Mouse (Mus musculus) embryonic fibroblast, embryonic 13.5 days (primary cell): Measurements from ENCODE around the gene Rab40c. TPM values are rescaled to one million over a fixed set of nuclear protein-coding genes. Genes with fewer than 3 reads are reported as not detected.

Experiments
- H3K27ac ChIP-seq: 2 replicates; pipeline ENCODE4 v1.5.1; 2012; ENCODE audit warnings: low read length, control low read depth, inconsistent platforms; ENCODE audit not compliant: insufficient read depth
- H3K4me1 ChIP-seq: 2 replicates; pipeline ENCODE4 v1.6.1; 2011; ENCODE audit warnings: low read length; ENCODE audit not compliant: control insufficient read depth, insufficient read depth
- H3K4me3 ChIP-seq: 2 replicates; pipeline ENCODE4 v1.5.1; 2011; ENCODE audit warnings: mild to moderate bottlenecking, control low read depth, low read length; ENCODE audit not compliant: insufficient read depth
- CTCF ChIP-seq: IDR thresholded peaks from 2 replicates; pipeline ENCODE4 v1.5.1; 2011; ENCODE audit warnings: mild to moderate bottlenecking, control low read depth, low read length, moderate library complexity, borderline replicate concordance; ENCODE audit not compliant: insufficient read depth
- POLR2A ChIP-seq: IDR thresholded peaks from 2 replicates; pipeline ENCODE4 v1.6.1; 2011; ENCODE audit warnings: low read depth, mild to moderate bottlenecking, control low read depth, low read length, moderate library complexity
- polyA plus RNA-seq: library from polyadenylated mRNA; stranded (reverse); fragments of >200 nt; gene quantifications from 2 replicates; pipeline ENCODE4 v1.2.4, GENCODE M21; 2011; ENCODE audit warnings: low read depth; ENCODE audit not compliant: missing spikeins, insufficient read length

Rab40c gene
- polyA plus RNA-seq, 1 experiment = 21.5 TPM

DNA sequence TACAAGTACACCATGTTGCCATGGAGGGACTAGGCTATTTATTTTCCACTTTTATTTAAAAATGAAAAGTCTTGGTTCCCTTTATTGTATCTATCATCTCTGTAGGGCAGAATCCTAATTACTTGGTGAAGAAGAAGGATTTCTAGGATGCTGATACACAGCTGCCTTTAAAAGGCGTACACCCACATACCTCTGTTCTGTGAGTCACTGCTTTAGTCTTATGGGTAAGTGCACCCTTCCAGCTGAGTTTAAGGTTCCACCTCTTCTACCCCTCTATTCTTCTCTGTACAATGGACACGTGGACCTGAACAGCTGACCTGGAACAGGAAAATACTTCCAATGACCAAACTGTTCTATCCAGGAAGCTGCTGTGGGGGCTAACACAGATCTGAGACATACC, 11.9 kb downstream of the Rab40c start:
- no peak for TF ChIP-seq CTCF
- TF ChIP-seq POLR2A = no peak
- H3K27ac ChIP-seq = no peak overlapping the region
- H3K4me1 ChIP-seq = 0 out of 2 replicates have a peak, but pooled peaks cover 4% of the 10 kb centered on the region

DNA sequence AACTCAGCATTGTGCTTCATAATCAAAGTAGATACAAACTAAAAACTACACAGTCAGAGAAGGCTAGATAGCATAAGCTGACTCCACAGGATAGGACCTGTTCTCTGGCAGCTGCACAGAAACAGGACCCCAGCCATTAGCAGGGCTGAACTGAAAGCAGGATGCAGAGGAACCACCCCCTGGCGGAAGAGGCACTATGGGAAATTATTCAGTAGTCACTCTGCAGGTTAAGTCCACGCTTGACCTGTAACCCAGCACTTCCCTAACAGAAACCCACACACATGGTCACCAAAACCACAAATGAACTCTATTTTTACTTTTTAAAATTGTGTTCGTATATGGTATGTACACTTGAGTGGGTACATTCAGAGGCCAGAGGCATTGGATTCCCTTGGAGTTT, 16.5 kb downstream of the Rab40c start:
- Histone ChIP-seq H3K4me3 (no peak overlapping the region), H3K27ac (no peak overlapping the region), H3K4me1 (0 out of 2 replicates have a peak, but pooled peaks cover 3% of the 10 kb centered on the region)
- TF ChIP-seq CTCF (no peak), POLR2A (no peak)

More for the DNA sequence above, 11.9 kb downstream of the Rab40c start:
- H3K4me3 ChIP-seq = no peak overlapping the region

DNA sequence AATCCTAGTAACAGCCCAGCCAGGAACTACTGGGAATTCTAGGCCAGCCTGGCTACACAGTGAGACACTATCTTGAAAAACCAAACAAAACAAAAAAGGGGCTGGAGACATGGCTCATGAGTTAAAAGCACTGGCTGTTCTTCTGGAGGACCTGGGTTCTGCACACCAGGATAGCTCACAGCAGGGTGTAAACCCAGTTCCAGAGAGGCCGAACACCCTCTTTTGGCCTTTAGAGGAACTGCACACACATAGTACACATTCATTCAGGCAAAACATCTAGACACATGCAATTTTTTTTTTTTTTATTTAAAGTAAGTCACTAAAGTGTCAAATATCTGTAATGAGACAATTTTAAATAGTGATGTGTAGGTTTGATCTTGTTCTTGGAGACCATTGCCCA, 19.3 kb downstream of the Rab40c start:
- Histone ChIP-seq H3K27ac (no peak overlapping the region), H3K4me1 (no peaks in the 10 kb centered on the region), H3K4me3 (no peak overlapping the region)
- no peak for TF ChIP-seq POLR2A

DNA sequence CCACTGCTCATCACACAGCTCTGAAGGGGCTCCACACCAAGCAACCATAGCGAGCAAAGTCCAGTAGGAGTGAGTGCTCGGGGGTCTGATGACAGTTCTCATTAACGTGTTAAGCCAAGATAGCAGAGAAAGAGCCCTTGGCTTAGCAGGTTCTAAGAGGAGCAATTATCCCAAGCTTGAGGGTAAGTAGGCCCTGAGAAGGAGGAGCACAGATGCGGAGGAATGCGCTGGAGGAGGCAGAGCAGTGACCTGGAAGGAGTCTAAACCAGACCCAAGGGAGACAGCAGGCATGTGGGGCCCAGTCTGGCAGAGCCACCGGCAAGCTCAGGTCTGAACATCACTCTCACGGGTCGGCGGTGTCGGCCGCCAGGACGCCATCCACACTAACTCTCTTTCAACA, 23.6 kb downstream of the Rab40c start:
- Histone ChIP-seq H3K4me1 (no peaks in the 10 kb centered on the region), H3K4me3 (no peak overlapping the region), H3K27ac (no peak overlapping the region)
- TF ChIP-seq POLR2A (no peak), CTCF (no peak)

DNA sequence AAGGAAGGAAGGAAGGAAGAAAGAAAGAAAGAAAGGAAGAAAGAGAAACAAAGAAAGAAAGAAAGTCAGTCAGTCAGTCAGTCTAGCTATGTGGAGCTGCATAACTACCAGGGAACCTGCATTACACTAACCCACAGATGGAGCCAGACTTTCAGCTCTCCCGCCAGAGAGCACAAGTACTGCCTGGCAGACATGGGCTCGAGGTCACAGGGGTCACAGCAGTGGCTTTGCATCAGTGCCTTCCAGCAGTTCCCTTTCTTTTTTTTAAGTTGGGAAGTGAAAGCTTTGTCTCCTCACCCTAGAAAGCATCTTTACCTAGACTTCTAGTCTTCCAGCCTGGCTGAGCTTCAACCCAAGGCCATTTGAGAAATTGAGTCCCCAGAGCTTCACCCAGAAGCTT, 24.1 kb downstream of the Rab40c start:
- Histone ChIP-seq H3K4me3 (no peak overlapping the region), H3K27ac (no peak overlapping the region), H3K4me1 (no peaks in the 10 kb centered on the region)
- TF ChIP-seq POLR2A = no peak
- no peak for TF ChIP-seq CTCF

DNA sequence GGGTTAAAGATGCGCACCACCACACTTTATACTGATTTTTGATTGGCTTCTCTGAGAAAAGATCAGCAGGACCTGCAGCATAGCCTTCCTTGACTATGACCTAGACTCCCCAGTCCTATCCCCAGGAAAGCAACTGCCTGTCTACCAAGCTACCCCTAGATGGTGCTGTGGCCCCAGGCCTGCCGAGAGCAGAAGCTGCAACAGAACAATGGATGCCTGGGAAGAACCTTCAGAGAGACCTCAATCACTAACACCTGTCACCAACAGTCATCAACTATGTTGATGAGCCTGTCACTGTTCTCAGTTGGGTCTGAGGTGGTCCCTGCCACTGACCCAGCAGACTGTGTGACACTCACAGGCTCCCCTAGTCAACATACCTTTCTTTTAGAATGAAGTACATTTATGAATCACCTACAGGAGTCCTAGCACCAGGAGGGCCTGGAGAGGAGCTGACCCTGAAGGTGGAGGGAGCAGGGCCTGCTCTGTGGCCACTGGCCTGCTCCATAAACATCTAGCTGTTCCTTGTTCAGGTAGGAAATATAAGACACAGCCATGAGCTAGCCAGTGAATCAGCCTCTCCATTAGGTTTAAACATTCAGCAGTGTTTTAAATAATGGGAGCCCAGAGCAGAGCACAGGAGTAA, 25.4 kb downstream of the Rab40c start:
- Histone ChIP-seq H3K27ac (no peak overlapping the region), H3K4me1 (no peaks in the 10 kb centered on the region), H3K4me3 (no peak overlapping the region)
- TF ChIP-seq CTCF (peak; percentile 86), POLR2A (no peak)

DNA sequence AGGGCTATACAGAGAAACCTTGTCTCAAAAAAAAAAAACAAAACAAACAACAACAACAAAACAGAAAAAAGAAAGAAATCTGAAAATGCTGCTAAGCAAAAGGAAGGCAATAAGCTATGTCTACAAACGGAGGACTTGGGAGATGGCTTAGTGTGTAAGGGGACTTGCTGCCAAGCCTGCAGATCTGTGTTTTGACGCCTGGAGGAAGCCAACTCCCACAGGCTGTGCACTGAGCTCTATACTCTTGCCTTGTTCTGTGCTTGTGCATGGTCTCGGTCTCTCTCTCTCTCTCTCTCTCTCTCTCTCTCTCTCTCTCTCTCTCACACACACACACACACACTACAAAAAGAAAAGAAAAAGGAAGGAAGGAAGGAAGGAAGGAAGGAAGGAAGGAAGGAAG, 30.7 kb downstream of the Rab40c start:
- no peaks in the 10 kb centered on the region for H3K4me1 ChIP-seq
- TF ChIP-seq POLR2A (no peak), CTCF (no peak)
- no peak overlapping the region for H3K27ac ChIP-seq
- H3K4me3 ChIP-seq = no peak overlapping the region

DNA sequence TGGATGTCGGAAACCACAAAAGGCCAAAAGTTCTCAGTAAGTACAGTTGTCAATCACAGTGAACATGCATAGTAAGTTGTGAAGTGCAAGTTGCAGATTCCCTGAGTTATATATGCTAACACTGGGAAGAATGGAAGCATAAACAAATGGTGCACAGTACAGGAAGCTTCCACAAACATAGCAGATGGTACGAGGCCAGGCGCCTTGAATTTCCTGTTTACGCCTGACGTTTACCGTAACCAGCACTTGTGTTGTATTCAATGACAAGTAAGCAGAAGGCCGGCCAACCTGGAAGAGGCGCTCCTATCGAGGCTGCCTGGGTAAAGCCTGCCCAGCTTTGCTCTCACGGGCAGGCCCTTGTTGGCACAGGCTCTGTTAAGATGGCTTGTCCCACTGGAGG, 32.1 kb downstream of the Rab40c start:
- Histone ChIP-seq H3K4me3 (no peak overlapping the region), H3K4me1 (no peaks in the 10 kb centered on the region), H3K27ac (no peak overlapping the region)
- TF ChIP-seq POLR2A (no peak), CTCF (no peak)

DNA sequence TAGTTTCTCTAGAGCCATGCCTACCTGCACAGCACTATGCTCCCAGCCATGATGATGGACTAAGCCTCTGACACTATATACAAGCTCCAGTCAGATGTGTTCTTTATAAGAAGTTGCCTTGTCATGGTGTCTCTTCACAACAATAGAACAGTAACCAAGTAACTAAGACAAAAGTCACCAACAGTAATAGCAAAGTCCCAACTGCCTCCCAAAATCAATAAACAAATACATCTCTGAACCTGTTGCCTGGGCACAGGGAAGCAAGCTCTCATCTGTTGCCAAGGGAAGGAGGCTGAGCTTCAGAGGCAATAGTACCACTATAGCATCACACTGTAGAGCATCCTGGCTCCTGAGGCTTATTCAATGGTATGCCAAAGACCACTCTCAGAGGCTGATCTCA, 32.7 kb downstream of the Rab40c start:
- Histone ChIP-seq H3K4me1 (no peaks in the 10 kb centered on the region), H3K4me3 (no peak overlapping the region), H3K27ac (no peak overlapping the region)
- no peak for TF ChIP-seq POLR2A
- TF ChIP-seq CTCF = no peak

DNA sequence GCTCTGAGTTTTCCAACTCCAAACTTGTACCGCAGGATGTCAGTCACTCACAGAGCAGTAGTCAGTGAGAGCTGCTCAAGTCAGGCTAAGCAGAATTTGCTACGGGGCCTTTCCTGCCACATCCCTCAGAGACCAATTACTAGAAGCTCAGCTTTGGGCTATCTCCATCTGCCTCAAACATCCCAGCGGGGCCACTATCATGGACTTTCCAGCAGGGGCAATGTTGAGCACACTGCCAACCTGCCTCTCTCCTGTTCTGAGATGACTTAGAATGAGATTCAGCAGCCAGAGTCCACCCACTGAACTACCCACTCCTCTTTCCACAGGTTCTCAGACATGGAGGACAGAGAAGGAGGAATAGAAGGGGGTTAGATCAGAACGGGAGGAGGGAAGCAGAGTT, 33.9 kb downstream of the Rab40c start:
- TF ChIP-seq POLR2A = no peak
- no peak for TF ChIP-seq CTCF
- Histone ChIP-seq H3K4me1 (no peaks in the 10 kb centered on the region), H3K27ac (no peak overlapping the region), H3K4me3 (no peak overlapping the region)

DNA sequence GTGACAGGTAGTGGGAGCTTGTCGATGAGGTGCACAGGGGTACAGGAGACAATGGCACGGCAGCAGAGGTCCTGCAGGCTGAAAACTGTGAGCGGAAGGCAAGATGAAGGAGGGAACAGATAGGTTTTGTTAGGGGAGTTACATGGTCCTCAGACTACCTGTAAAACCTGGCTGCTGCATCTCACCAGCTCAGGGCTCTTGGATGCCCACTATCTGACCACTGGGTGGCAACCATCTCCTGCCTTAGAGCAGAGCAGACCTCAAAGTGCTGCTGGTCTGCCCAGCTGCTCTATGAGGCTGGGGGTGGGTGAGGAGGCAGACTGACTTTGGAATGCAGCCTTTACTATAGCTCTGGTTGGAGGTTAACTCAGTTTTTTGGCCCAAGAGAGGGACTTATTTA, 35.7 kb downstream of the Rab40c start:
- Histone ChIP-seq H3K27ac (no peak overlapping the region), H3K4me1 (no peaks in the 10 kb centered on the region), H3K4me3 (no peak overlapping the region)
- TF ChIP-seq POLR2A (no peak), CTCF (no peak)
